9 mouse cellular contexts compared by ENCODE assay signal in genomic region chr9:43924795-43925194, GRCm38 (mm10).
DNase-seq lines count a peak whose midpoint lies in the region; ATAC-seq and TF ChIP-seq lines count a peak whose summit lies in the region.
"Had no signal": no experiment of that assay in that cellular context is flagged by ENCODE, and none has a peak within 500 bp of the region (broad histone marks: within the 10 kb centered on the region; RNA-seq: fewer than 3 reads in every experiment).

No protein-coding gene starts in this region.

- no peak overlapping the region for H3K27ac ChIP-seq in stomach, postnatal 0 days (replicated peaks)

- no peak overlapping the region for H3K4me2 ChIP-seq in stomach, postnatal 0 days (replicated peaks; ENCODE audit: low read depth)
- H3K4me2 ChIP-seq: heart, embryonic 11.5 days had no signal

- no peak for ATAC-seq in cerebellum, adult (ENCODE audit: insufficient number of reproducible peaks, low FRiP score, low TSS enrichment)
- ATAC-seq in stomach, postnatal 0 days (ENCODE audit: low FRiP score, low TSS enrichment): no peak

- H3K9me3 ChIP-seq in stomach, postnatal 0 days (ENCODE audit: control insufficient read depth, low read length): no peaks in the 10 kb centered on the region

- H3K4me3 ChIP-seq in stomach, postnatal 0 days (ENCODE audit: low read depth, low read length): no peak overlapping the region

- no peak for TF ChIP-seq EP300 in stomach, postnatal 0 days (optimal IDR thresholded peaks at IDR 0.05)

- TF ChIP-seq CTCF in stomach, postnatal 0 days (IDR thresholded peaks at IDR 0.05; ENCODE audit: low read depth): peak; percentile 61

- no peak overlapping the region for H3K9ac ChIP-seq in stomach, postnatal 0 days (ENCODE audit: low read length)

- H3K36me3 ChIP-seq in stomach, postnatal 0 days (ENCODE audit: control insufficient read depth, insufficient read depth, low read length): no peaks in the 10 kb centered on the region

- no peaks in the 10 kb centered on the region; the same call in 1 of the 2 replicates for H3K27me3 ChIP-seq in stomach, postnatal 0 days (ENCODE audit: control insufficient read depth, insufficient read depth, low read length)

- peak; percentile 34 to 63 for DNase-seq in cerebellum, postnatal 25 days
- DNase-seq in layer of hippocampus, postnatal 10 days (ENCODE audit: low spot score in 2 of 2): peak; percentile 54 to 72
- no peak for DNase-seq in layer of hippocampus, adult 8-10 months (ENCODE audit: low spot score in 2 of 2)
- peak; percentile 18 for DNase-seq in thymus, postnatal 25 days
- DNase-seq in thymus, adult 18-20 months: no peak
- no peak for DNase-seq in stomach, postnatal 0 days (ENCODE audit: low spot score)
- no peak for DNase-seq in left cerebral cortex, adult 8-10 months (ENCODE audit: low spot score in 2 of 2)

- H3K4me1 ChIP-seq in stomach, postnatal 0 days (replicated peaks; ENCODE audit: control insufficient read depth, insufficient read depth): no peaks in the 10 kb centered on the region

- 30% methylated on average over 15 of the region's 15 CpGs for WGBS in stomach, postnatal 0 days

Comparison
In these comparisons a context has a peak if more than half of its experiments do, and no peak if none do; other contexts are left out.
1. DNase-seq: peak in cerebellum, postnatal 25 days (2 of 2), layer of hippocampus, postnatal 10 days (2 of 2) and thymus, postnatal 25 days (single experiment); none in layer of hippocampus, adult 8-10 months (0 of 2), thymus, adult 18-20 months (0 of 2), stomach, postnatal 0 days (single experiment) and left cerebral cortex, adult 8-10 months (0 of 2).